ENCODE assay signal across 8 mouse cellular contexts in the genomic region with DNA sequence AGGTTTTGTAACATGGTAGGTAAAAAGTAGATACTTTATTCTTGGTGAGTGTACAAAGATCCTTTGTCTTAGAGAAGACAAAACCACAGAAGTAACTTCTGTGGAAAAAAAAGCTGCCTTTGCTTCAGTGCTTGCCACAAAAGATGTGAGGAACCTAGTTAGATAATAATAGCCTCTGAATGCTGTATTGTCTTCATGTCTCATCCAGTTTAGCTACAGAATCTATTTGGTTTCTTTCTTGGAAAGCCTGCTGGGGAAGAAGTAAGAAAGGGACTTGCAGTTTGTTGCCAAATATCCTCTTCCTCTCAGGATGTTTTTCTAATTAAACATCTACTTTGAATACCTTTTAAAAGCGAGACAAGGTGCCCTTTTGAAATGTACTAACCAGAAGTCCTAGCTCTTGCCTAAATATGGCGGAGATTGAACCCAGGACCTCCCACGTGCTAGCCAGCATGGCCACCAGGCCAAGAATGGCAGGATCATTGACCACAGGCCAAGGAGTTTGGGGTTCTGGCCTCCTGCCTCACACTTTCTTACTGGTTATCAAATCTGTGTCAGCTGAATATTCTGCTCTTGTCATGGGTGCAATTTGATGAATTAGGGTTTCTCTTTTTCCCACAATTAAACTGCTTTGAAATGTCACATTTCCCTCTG. TPM values are rescaled to one million over a fixed set of nuclear protein-coding genes. Genes with fewer than 3 reads are reported as not detected.
DNase-seq lines count a peak whose midpoint lies in the region; ATAC-seq and TF ChIP-seq lines count a peak whose summit lies in the region.

No protein-coding gene starts in this region.

- H3K27ac ChIP-seq in brown adipose tissue, adult 24 weeks (replicated peaks; ENCODE audit: low read depth, low read length) = peak overlapping the region; percentile 74
- H3K27ac ChIP-seq in heart, postnatal 0 days (ENCODE audit: low read depth) = peak overlapping the region; percentile 97
- H3K27ac ChIP-seq in liver, embryonic 12.5 days = peak overlapping the region; percentile 91

- H3K4me3 ChIP-seq in brown adipose tissue, adult 24 weeks (ENCODE audit: insufficient read depth, low read depth, low read length) = peak overlapping the region; percentile 83
- H3K4me3 ChIP-seq in heart, postnatal 0 days (ENCODE audit: low read depth, low read length) = peak overlapping the region; percentile 90
- H3K4me3 ChIP-seq in liver, embryonic 12.5 days = peak overlapping the region; percentile 84

- H3K36me3 ChIP-seq in heart, postnatal 0 days (replicated peaks; ENCODE audit: control insufficient read depth, insufficient read depth, low read length) = peaks cover 39% of the 10 kb centered on the region
- peaks cover 49% of the 10 kb centered on the region for H3K36me3 ChIP-seq in liver, embryonic 12.5 days

- H3K27me3 ChIP-seq in heart, postnatal 0 days (ENCODE audit: control insufficient read depth, insufficient read depth, low read length) = no peaks in the 10 kb centered on the region
- H3K27me3 ChIP-seq in liver, embryonic 12.5 days (replicated peaks) = no peaks in the 10 kb centered on the region

- ATAC-seq in heart, postnatal 0 days (ENCODE audit: insufficient read depth, low read depth) = no peak
- ATAC-seq in liver, embryonic 12.5 days = no peak

- WGBS in heart, postnatal 0 days = 6% methylated on average over 3 of the region's 3 CpGs
- 4% methylated on average over 3 of the region's 3 CpGs for WGBS in liver, embryonic 12.5 days (ENCODE audit: insufficient replicate concordance)

- peaks cover 20% of the 10 kb centered on the region for H3K4me1 ChIP-seq in brown adipose tissue, adult 24 weeks (ENCODE audit: control insufficient read depth, insufficient read depth, insufficient read length, low read length)
- H3K4me1 ChIP-seq in heart, postnatal 0 days (ENCODE audit: control insufficient read depth, insufficient read depth) = peaks cover 46% of the 10 kb centered on the region
- peaks cover 71% of the 10 kb centered on the region for H3K4me1 ChIP-seq in liver, embryonic 12.5 days

- DNase-seq in heart, adult 11 months = peak; percentile 89
- DNase-seq in heart, postnatal 25 days (ENCODE audit: low spot score) = no peak
- DNase-seq in heart, postnatal 0 days (ENCODE audit: low spot score) = no peak
- DNase-seq in right cerebral cortex, adult 18-20 months = no peak
- DNase-seq in right cerebral cortex, postnatal 4 days = no peak
- no peak for DNase-seq in lung, adult 18-20 months

- TF ChIP-seq EP300 in heart, postnatal 0 days (IDR thresholded peaks at IDR 0.05; ENCODE audit: low read depth) = no peak

- H3K9ac ChIP-seq in heart, postnatal 0 days (replicated peaks; ENCODE audit: low read depth, low read length) = peak overlapping the region; percentile 86
- peak overlapping the region; percentile 89 for H3K9ac ChIP-seq in liver, embryonic 12.5 days

- H3K4me2 ChIP-seq in heart, postnatal 0 days (ENCODE audit: low read depth, low read length) = peak overlapping the region; percentile 85
- peak overlapping the region; percentile 86 for H3K4me2 ChIP-seq in liver, embryonic 12.5 days

- intact Hi-C loops in heart, postnatal 25 days (cut with DNase I) = no loop called here

- H3K9me3 ChIP-seq in heart, postnatal 0 days (replicated peaks; ENCODE audit: control insufficient read depth, low read length) = no peaks in the 10 kb centered on the region
- no peaks in the 10 kb centered on the region for H3K9me3 ChIP-seq in liver, embryonic 12.5 days (replicated peaks)

- no peak for TF ChIP-seq CTCF in heart, postnatal 0 days (IDR thresholded peaks at IDR 0.05; ENCODE audit: low read depth)

RNA-seq across cellular contexts. Expression of gene Eno1, which starts 2.0 kb away (rescaled TPM):
- 100 to 1,000 TPM; 119 to 136 TPM for total RNA-seq in heart, postnatal 25 days (2021)
- 2,211 and 3,699 TPM in 2 replicates for polyA plus RNA-seq in brown adipose tissue, adult 24 weeks (2012; ENCODE audit: insufficient read depth, insufficient read length, missing spikeins)
- total RNA-seq in heart, postnatal 0 days (2014; rRNA removed; ENCODE audit: low replicate concordance) = 525 and 625 TPM in 2 replicates
- 999 and 1,074 TPM in 2 replicates for polyA plus RNA-seq in heart, postnatal 0 days (2015; fragmentation: Nextera tagmentation; extraction: Ambion mirVana)
- 1,241 and 1,342 TPM in 2 replicates for polyA plus RNA-seq in liver, embryonic 12.5 days (2016; fragmentation: Nextera tagmentation; extraction: Ambion mirVana)

RNA-seq across cellular contexts. Expression of gene Car6, which starts 37.4 kb away (rescaled TPM):
- not detected for total RNA-seq in heart, postnatal 25 days (2021)
- not detected in 2 replicates for polyA plus RNA-seq in brown adipose tissue, adult 24 weeks (2012; ENCODE audit: insufficient read depth, insufficient read length, missing spikeins)
- total RNA-seq in heart, postnatal 0 days (2014; rRNA removed; ENCODE audit: low replicate concordance) = not detected in 2 replicates
- not detected in 2 replicates for polyA plus RNA-seq in heart, postnatal 0 days (2015; fragmentation: Nextera tagmentation; extraction: Ambion mirVana)
- polyA plus RNA-seq in liver, embryonic 12.5 days (2016; fragmentation: Nextera tagmentation; extraction: Ambion mirVana) = not detected in 2 replicates

RNA-seq across cellular contexts. Expression of gene Rere, which starts 42.9 kb away (rescaled TPM):
- total RNA-seq in heart, postnatal 25 days (2021) = 10 to 100 TPM; 37.8 to 51.5 TPM
- 38.7 and 39.8 TPM in 2 replicates for polyA plus RNA-seq in brown adipose tissue, adult 24 weeks (2012; ENCODE audit: insufficient read depth, insufficient read length, missing spikeins)
- 13.9 and 17.9 TPM in 2 replicates for total RNA-seq in heart, postnatal 0 days (2014; rRNA removed; ENCODE audit: low replicate concordance)
- 11.9 and 14.6 TPM in 2 replicates for polyA plus RNA-seq in heart, postnatal 0 days (2015; fragmentation: Nextera tagmentation; extraction: Ambion mirVana)
- 11.6 and 12.8 TPM in 2 replicates for polyA plus RNA-seq in liver, embryonic 12.5 days (2016; fragmentation: Nextera tagmentation; extraction: Ambion mirVana)
